Mouse (Mus musculus) G1E (cell line): Measurements from ENCODE around the gene Srf. TPM values are rescaled to one million over a fixed set of nuclear protein-coding genes. Genes with fewer than 3 reads are reported as not detected.

Experiments used
- ATAC-seq: 2 replicates; pipeline ENCODE4 v1.8.0; 2016; ENCODE audit warnings: mild to moderate bottlenecking; ENCODE audit not compliant: insufficient number of reproducible peaks, poor library complexity, low FRiP score, severe bottlenecking; ENCODE audit errors: extremely low read depth
- DNase-seq: peaks from one replicate; pipeline ENCODE4 v3.0.0; 2012; ENCODE audit warnings: low spot score
- H3K27me3 ChIP-seq: 2 replicates; pipeline ENCODE4 v1.6.1; 2012; ENCODE audit warnings: mild to moderate bottlenecking, low read length, inconsistent platforms; ENCODE audit not compliant: insufficient read depth
- H3K36me3 ChIP-seq: replicated peaks from 2 replicates; pipeline ENCODE3; 2012; ENCODE audit warnings: mild to moderate bottlenecking, inconsistent platforms
- H3K4me1 ChIP-seq: 2 replicates; pipeline ENCODE4 v1.6.1; 2012; ENCODE audit warnings: low read depth, low read length, inconsistent platforms, mixed read lengths; ENCODE audit not compliant: insufficient read depth
- H3K4me3 ChIP-seq: 2 replicates; pipeline ENCODE4 v1.5.1; 2012; ENCODE audit warnings: low read depth, mild to moderate bottlenecking, inconsistent platforms, low read length, moderate library complexity, mixed read lengths
- H3K9me3 ChIP-seq: replicated peaks from 2 replicates; pipeline ENCODE4 v1.6.1; 2012; ENCODE audit warnings: inconsistent platforms
- CTCF ChIP-seq: IDR thresholded peaks from 2 replicates; pipeline ENCODE4 v1.5.1; 2012; ENCODE audit warnings: low read depth, low read length, inconsistent platforms, mixed read lengths
- GATA1 ChIP-seq: IDR thresholded peaks from 2 replicates; pipeline ENCODE4 v1.6.1; 2012; ENCODE audit warnings: borderline replicate concordance, low read length, inconsistent platforms, mixed read lengths
- GATA2 ChIP-seq: IDR thresholded peaks from 2 replicates; pipeline ENCODE4 v1.6.1; 2012; ENCODE audit warnings: low read depth, low read length, inconsistent platforms, borderline replicate concordance
- POLR2AphosphoS5 ChIP-seq: IDR thresholded peaks from 2 replicates; pipeline ENCODE4 v1.6.1; 2012; ENCODE audit warnings: low read depth, low read length, inconsistent platforms; ENCODE audit not compliant: insufficient replicate concordance
- TAL1 ChIP-seq: conservative IDR thresholded peaks from 2 replicates; pipeline ENCODE4 v1.6.1; 2012; ENCODE audit warnings: low read depth, low read length, inconsistent platforms, mixed read lengths
- polyA plus RNA-seq: library from polyadenylated mRNA; stranded (reverse); fragments of >175 nt; gene quantifications from 2 replicates; pipeline ENCODE4 v1.2.3, GENCODE M21; 2012
- total RNA-seq, 2 experiments: library from RNA; stranded (forward) in 1 of 2; stranded (reverse) in 1 of 2; fragments of 200-1000 nt in 1 of 2; fragments of >200 nt in 1 of 2; fragmentation: Nextera tagmentation in 1 of 2; gene quantifications; 2 replicates each; pipeline ENCODE4 v1.2.3; 2014 to 2017

The Srf gene
- total and polyA plus RNA-seq, 3 experiments: 18.4 to 113 (median 52.7) TPM

DNA sequence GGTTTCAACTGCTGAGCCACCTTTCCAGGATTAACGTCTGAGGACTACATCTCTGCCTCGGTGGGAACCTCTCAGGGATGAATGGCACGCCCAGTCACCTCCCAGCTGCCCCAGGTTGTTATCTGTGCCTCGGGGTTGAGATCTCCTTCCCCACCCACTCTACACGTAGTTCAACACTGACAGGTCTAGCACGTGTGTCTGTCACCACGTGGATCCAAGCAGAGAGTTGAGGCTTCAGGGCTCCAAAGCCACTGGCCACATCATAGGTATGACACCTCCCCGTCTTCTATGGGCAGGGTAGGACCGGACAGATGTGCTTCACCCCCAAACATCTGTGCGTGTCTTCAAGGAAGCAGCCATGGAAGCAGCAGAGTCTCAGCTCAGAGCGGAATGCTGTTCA lies 42.0 kb upstream of the Srf start:
- DNase-seq (no peak), ATAC-seq (no peak)
- Histone ChIP-seq H3K4me3 (no peak overlapping the region), H3K36me3 (no peaks in the 10 kb centered on the region), H3K27me3 (peaks cover 11% of the 10 kb centered on the region; the same call in 1 of the 2 replicates), H3K9me3 (no peaks in the 10 kb centered on the region), H3K4me1 (no peaks in the 10 kb centered on the region)
- no peak for TF ChIP-seq CTCF
- TF ChIP-seq GATA1: no peak
- TF ChIP-seq TAL1: no peak
- no peak for TF ChIP-seq GATA2
- no peak for TF ChIP-seq POLR2AphosphoS5

DNA sequence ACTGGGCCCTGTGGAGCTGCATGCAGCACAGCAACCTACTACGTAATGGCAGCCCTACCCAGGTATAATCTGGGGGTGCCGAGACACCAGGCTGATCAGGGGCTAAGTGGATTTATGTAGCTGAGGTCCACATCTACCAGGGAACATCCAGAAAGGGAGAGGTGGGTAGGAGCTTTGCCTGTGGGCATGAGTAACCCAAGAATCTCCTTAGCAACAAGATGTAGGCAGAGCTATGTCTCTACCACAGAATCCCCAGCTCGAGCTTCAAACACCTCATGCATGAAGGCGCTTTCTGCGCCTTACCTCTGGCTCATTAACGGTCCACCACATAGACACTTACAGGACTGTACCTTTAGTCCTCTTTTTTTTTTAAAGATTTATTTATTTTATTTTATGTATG lies 39.4 kb upstream of the Srf start:
- Histone ChIP-seq H3K36me3 (no peaks in the 10 kb centered on the region), H3K4me3 (no peak overlapping the region), H3K9me3 (no peaks in the 10 kb centered on the region), H3K27me3 (peaks cover 13% of the 10 kb centered on the region; the same call in 1 of the 2 replicates), H3K4me1 (no peaks in the 10 kb centered on the region)
- ATAC-seq: no peak
- TF ChIP-seq GATA1 (no peak), CTCF (no peak), POLR2AphosphoS5 (no peak), TAL1 (no peak), GATA2 (no peak)
- no peak for DNase-seq

DNA sequence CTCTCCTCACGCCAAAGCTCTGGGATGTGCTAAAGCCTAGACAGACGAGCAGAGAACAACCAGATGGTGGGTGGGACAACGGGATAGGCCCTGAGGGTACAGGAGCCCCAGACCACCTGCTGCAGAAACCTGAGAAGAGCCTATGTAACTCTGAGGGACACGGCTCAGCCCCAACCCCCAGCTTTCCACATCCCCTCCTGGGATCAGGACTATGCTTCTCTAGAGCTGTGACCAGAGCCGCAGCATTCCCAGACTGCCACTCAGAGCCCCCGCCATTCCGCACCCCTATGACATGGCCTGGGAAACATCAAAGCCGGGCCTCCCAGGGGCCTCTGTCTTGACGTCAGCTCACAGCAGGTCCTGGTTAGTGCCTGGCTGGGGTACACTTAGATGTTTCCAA lies 38.6 kb upstream of the Srf start:
- no peaks in the 10 kb centered on the region for H3K9me3 ChIP-seq
- H3K4me3 ChIP-seq: no peak overlapping the region
- H3K4me1 ChIP-seq: no peaks in the 10 kb centered on the region
- H3K36me3 ChIP-seq: no peaks in the 10 kb centered on the region
- ATAC-seq (no peak), DNase-seq (no peak)
- TF ChIP-seq GATA1 (no peak), GATA2 (no peak), POLR2AphosphoS5 (no peak), CTCF (no peak), TAL1 (no peak)
- H3K27me3 ChIP-seq: peaks cover 19% of the 10 kb centered on the region; the same call in 1 of the 2 replicates

DNA sequence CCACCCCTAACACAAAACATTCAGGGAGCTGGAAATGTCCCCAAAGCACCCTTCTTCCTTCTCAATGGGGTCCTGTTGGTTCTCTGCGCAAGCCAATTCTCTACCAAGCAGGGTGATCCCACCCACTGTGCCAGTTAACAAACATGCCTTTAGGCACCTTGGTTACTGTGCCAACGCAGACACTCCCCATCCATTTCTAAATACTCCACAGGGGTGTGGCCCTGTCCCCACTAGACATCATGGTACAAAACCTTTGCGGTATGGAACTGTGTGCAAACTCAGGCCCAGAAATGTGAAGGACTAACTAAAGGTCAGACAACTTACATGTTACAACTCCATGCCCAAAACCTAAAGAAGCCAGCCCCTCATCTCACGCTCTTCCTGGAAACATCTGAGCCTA lies 37.1 kb upstream of the Srf start:
- no peaks in the 10 kb centered on the region for H3K36me3 ChIP-seq
- no peaks in the 10 kb centered on the region for H3K4me1 ChIP-seq
- DNase-seq (no peak), ATAC-seq (no peak)
- TF ChIP-seq GATA2 (no peak), POLR2AphosphoS5 (no peak), GATA1 (no peak), CTCF (no peak), TAL1 (no peak)
- H3K9me3 ChIP-seq: no peaks in the 10 kb centered on the region
- H3K27me3 ChIP-seq: peaks cover 16% of the 10 kb centered on the region; the same call in 1 of the 2 replicates
- H3K4me3 ChIP-seq: no peak overlapping the region

DNA sequence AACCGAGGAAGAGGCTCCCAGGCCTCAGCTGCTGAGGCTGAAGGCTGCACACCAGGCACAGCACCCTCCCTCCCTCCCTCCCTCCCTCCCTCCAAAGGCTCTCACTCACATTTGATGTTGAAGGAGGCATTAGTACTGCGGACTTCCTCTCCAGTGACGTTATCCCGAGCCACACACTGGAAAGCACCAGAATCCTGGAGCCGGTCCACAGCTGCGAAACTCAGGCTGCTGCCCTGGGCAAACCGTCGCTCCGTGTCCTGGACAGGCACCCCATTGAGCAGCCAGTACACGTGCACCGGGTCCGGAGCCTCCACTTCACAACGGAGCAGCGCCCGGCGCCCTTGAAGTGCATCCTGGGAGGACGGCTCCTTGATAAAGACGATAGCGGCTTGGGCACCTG lies 35.4 kb upstream of the Srf start:
- H3K4me1 ChIP-seq: no peaks in the 10 kb centered on the region
- H3K36me3 ChIP-seq: no peaks in the 10 kb centered on the region
- no peak overlapping the region for H3K4me3 ChIP-seq
- TF ChIP-seq GATA1 (no peak), TAL1 (no peak), GATA2 (no peak), POLR2AphosphoS5 (no peak), CTCF (no peak)
- ATAC-seq: no peak
- H3K9me3 ChIP-seq: no peaks in the 10 kb centered on the region
- H3K27me3 ChIP-seq: peaks cover 16% of the 10 kb centered on the region; the same call in 1 of the 2 replicates
- no peak for DNase-seq

DNA sequence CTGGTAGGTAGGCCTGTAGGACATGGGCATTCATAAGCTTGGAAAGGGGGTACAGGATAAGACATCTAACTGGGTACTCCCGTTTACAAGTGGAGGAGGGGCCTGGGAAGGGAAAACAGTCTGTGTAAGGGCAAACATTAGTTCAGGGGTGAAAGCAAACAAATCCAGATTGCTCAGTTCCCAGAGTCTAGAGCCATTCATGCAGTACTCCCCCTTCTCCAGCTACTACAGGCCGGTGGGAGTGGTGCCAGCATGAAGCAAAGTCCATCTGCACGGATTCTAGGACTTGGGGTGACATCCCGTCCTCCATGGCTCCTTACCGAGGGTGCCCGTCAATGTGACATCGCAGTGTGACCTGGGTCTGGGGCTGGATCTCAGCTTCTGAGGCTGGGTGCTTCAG lies 34.5 kb upstream of the Srf start:
- peaks cover 20% of the 10 kb centered on the region; the same call in 1 of the 2 replicates for H3K27me3 ChIP-seq
- DNase-seq: no peak
- H3K4me3 ChIP-seq: no peak overlapping the region
- ATAC-seq: no peak
- no peaks in the 10 kb centered on the region for H3K36me3 ChIP-seq
- H3K4me1 ChIP-seq: no peaks in the 10 kb centered on the region
- no peaks in the 10 kb centered on the region for H3K9me3 ChIP-seq
- TF ChIP-seq GATA1: no peak
- no peak for TF ChIP-seq GATA2
- TF ChIP-seq TAL1: no peak
- no peak for TF ChIP-seq POLR2AphosphoS5
- no peak for TF ChIP-seq CTCF
